Mouse (Mus musculus): ENCODE results near the gene 4930544D05Rik. TPM values are rescaled to one million over a fixed set of nuclear protein-coding genes. Genes with fewer than 3 reads are reported as not detected.
A peak's percentile ranks its signal among the peaks of the same experiment; 100 is the strongest.
"Not testable (repeated sequence)": the region's sequence is repeated elsewhere in the genome, so short reads cannot be mapped to it uniquely, and the experiment has no call there.

The 4930544D05Rik gene
- 0.45 and 0.53 TPM in 2 replicates for total RNA-seq (2012; rRNA removed)

DNA sequence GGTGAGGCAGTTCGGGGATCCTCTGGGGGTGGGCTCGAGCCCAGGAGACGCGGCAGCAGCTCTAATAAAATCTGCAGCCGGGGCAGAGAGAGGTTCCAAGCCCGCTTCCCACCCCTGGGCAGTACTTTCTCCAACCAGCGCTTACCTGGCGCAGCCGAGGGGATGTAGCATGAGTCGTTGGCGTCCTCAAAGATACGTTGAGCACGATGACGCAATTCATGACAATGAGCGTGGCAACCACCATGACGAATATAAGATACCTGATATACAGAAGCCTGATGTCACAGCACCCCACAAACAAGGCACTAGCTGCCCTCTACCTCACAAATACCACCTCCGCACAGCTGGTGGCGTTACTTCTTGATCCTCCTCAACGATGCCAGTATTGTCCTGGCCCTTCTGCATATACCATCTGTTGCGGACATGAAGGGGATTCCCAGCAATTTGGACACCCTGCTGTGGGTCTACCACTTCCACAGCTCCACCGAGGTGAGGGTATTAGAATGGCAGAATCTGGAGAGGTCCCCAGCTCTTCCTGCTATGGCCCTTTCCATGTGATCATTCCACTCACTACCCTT lies at the start of gene 4930544D05Rik:
Gene 4930544D05Rik, plus strand, starts transcription at position 333 of the 578 bp plus-strand sequence.
- no peak for TF ChIP-seq ZNF384 (IDR thresholded peaks at IDR 0.05; ENCODE audit: low read depth, low read length)
- no peak for TF ChIP-seq ZC3H11A (IDR thresholded peaks at IDR 0.05; ENCODE audit: borderline replicate concordance, low read depth, low read length)
- TF ChIP-seq HCFC1 (IDR thresholded peaks at IDR 0.05; ENCODE audit: borderline replicate concordance, insufficient read depth, low read length), result no peak
- TF ChIP-seq MAFK (IDR thresholded peaks at IDR 0.05; ENCODE audit: insufficient read depth, low read depth, low read length), result no peak
- no peak for TF ChIP-seq CHD2 (IDR thresholded peaks at IDR 0.05; ENCODE audit: low read depth, low read length)
- peak within 1 kb of the TSS; percentile 57 to 81 for H3K4me3 ChIP-seq (ENCODE audit: insufficient read depth in 1 of 2, low read depth in 1 of 2, low read length in 2 of 2, poor library complexity in 1 of 2, severe bottlenecking in 1 of 2)
- peaks cover 19% of the 10 kb centered on the region for H3K36me3 ChIP-seq (ENCODE audit: control insufficient read depth, insufficient read depth, low read length, poor library complexity, severe bottlenecking)
- peak within 1 kb of the TSS; percentile 50 for H3K9ac ChIP-seq (ENCODE audit: insufficient read depth, low read depth, low read length, poor library complexity, severe bottlenecking)
- in situ Hi-C loops (cut with MboI; ENCODE audit: low sequenced_read_pairs in 2 of 2, unreplicated experiment in 2 of 2), result loop anchor here in 1 of 2 experiments (5.0 kb wide), 1 partner anchor 88 kb away; the partner anchor contains the start of gene Psmb6
- DNase-seq (ENCODE audit: low read depth, low spot score), result no peak
- peaks cover 0 to 6% of the 10 kb centered on the region in 2 experiments; a peak in 1 of 4 replicates for H3K4me1 ChIP-seq (ENCODE audit: control insufficient read depth in 2 of 2, insufficient read depth in 2 of 2, low read length in 2 of 2, poor library complexity in 1 of 2)
- no peaks in the 10 kb centered on the region for H3K9me3 ChIP-seq (ENCODE audit: control insufficient read depth, insufficient read depth, low read depth, low read length)
- H3K27ac ChIP-seq (ENCODE audit: insufficient read depth, low read depth, low read length, poor library complexity, severe bottlenecking), result no peak within 1 kb of the TSS

DNA sequence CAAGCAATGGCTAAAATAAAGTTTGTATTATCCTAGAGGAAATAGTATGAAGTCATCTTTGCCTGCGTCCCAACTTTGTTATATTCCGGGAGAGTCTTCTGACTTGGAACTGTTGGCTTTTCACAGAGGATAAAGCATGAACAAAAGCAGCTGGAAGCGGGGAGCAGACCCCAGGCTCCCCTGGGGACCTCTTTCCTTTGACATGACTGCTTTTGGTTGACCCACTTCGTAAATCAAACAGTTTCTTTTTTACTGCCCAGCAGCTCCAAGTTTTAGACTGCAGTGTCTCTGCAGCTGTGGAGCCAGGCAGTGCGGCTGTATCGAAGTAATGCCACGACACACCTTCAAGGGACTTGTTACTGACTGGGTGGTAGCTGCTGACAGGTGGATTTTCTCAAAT lies 49.1 kb upstream of the 4930544D05Rik start:
- Histone ChIP-seq H3K4me3 (ENCODE audit: insufficient read depth in 1 of 2, low read depth in 1 of 2, low read length in 2 of 2, poor library complexity in 1 of 2, severe bottlenecking in 1 of 2) (no peak overlapping the region), H3K9me3 (ENCODE audit: control insufficient read depth, insufficient read depth, low read depth, low read length) (no peaks in the 10 kb centered on the region), H3K9ac (ENCODE audit: insufficient read depth, low read depth, low read length, poor library complexity, severe bottlenecking) (no peak overlapping the region), H3K27ac (ENCODE audit: insufficient read depth, low read depth, low read length, poor library complexity, severe bottlenecking) (no peak overlapping the region), H3K36me3 (ENCODE audit: control insufficient read depth, insufficient read depth, low read length, poor library complexity, severe bottlenecking) (no peaks in the 10 kb centered on the region), H3K4me1 (ENCODE audit: control insufficient read depth in 2 of 2, insufficient read depth in 2 of 2, low read length in 2 of 2, poor library complexity in 1 of 2) (peaks cover 0 to 4% of the 10 kb centered on the region in 2 experiments; a peak in 2 of 4 replicates)
- TF ChIP-seq ZC3H11A (IDR thresholded peaks at IDR 0.05; ENCODE audit: borderline replicate concordance, low read depth, low read length), result no peak
- in situ Hi-C loops (cut with MboI; ENCODE audit: low sequenced_read_pairs in 2 of 2, unreplicated experiment in 2 of 2), result no loop called here
- DNase-seq (ENCODE audit: low read depth, low spot score), result no peak

DNA sequence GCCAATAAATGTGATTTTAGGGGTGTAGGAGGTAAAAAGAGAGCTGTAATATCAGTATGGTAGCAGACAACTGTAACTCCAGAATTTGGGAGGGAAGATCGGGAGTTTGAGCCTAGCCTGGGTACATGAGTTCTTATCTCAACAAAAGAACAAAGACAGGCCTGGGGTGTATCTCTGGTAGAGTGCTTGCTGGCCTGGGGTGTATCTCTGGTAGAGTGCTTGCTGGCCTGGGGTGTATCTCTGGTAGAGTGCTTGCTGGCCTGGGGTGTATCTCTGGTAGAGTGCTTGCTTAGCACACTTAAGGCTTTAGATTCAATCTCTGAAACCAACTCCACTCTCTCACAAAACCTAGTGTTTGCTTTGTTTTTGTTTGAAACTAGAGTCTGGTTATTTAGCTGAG lies 45.0 kb upstream of the 4930544D05Rik start:
- H3K9me3 ChIP-seq (ENCODE audit: control insufficient read depth, insufficient read depth, low read depth, low read length); H3K4me3 ChIP-seq (ENCODE audit: insufficient read depth in 1 of 2, low read depth in 1 of 2, low read length in 2 of 2, poor library complexity in 1 of 2, severe bottlenecking in 1 of 2); H3K27ac ChIP-seq (ENCODE audit: insufficient read depth, low read depth, low read length, poor library complexity, severe bottlenecking); DNase-seq (ENCODE audit: low read depth, low spot score); H3K36me3 ChIP-seq (ENCODE audit: control insufficient read depth, insufficient read depth, low read length, poor library complexity, severe bottlenecking); in situ Hi-C loops (cut with MboI; ENCODE audit: low sequenced_read_pairs in 2 of 2, unreplicated experiment in 2 of 2); H3K9ac ChIP-seq (ENCODE audit: insufficient read depth, low read depth, low read length, poor library complexity, severe bottlenecking): not testable (repeated sequence)
- H3K4me1 ChIP-seq (ENCODE audit: control insufficient read depth in 2 of 2, insufficient read depth in 2 of 2, low read length in 2 of 2, poor library complexity in 1 of 2), result peaks cover 2 to 12% of the 10 kb centered on the region in 2 experiments; a peak in 2 of 4 replicates

DNA sequence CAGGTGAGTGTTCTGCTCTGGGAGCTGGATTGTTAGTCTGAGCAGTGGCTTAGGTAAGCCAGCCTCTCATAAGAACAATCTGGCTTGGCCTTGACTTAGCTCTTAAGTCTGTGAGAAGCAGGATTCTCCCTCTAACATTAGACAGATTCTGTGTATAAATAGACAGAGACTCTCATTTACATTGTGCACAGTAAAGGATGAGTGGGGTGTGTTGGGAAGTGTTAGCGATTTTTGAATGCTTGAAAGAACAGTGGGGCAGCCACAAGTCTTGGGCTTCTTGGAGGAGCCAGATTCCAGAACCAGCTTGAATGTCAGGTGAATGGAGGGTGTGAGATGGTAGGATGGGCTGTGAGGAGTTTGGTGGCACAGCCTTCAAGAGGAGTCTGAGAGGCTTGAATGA lies 44.0 kb upstream of the 4930544D05Rik start:
- no peaks in the 10 kb centered on the region for H3K9me3 ChIP-seq (ENCODE audit: control insufficient read depth, insufficient read depth, low read depth, low read length)
- TF ChIP-seq HCFC1 (IDR thresholded peaks at IDR 0.05; ENCODE audit: borderline replicate concordance, insufficient read depth, low read length) (no peak), MAFK (IDR thresholded peaks at IDR 0.05; ENCODE audit: insufficient read depth, low read depth, low read length) (no peak), ZNF384 (IDR thresholded peaks at IDR 0.05; ENCODE audit: low read depth, low read length) (no peak), ZC3H11A (IDR thresholded peaks at IDR 0.05; ENCODE audit: borderline replicate concordance, low read depth, low read length) (no peak), CHD2 (IDR thresholded peaks at IDR 0.05; ENCODE audit: low read depth, low read length) (no peak)
- in situ Hi-C loops (cut with MboI; ENCODE audit: low sequenced_read_pairs in 2 of 2, unreplicated experiment in 2 of 2), result no loop called here
- H3K36me3 ChIP-seq (ENCODE audit: control insufficient read depth, insufficient read depth, low read length, poor library complexity, severe bottlenecking), result no peaks in the 10 kb centered on the region
- no peak for DNase-seq (ENCODE audit: low read depth, low spot score)
- no peak overlapping the region for H3K27ac ChIP-seq (ENCODE audit: insufficient read depth, low read depth, low read length, poor library complexity, severe bottlenecking)
- no peak overlapping the region for H3K9ac ChIP-seq (ENCODE audit: insufficient read depth, low read depth, low read length, poor library complexity, severe bottlenecking)
- H3K4me3 ChIP-seq (ENCODE audit: insufficient read depth in 1 of 2, low read depth in 1 of 2, low read length in 2 of 2, poor library complexity in 1 of 2, severe bottlenecking in 1 of 2), result no peak overlapping the region
- H3K4me1 ChIP-seq (ENCODE audit: control insufficient read depth in 2 of 2, insufficient read depth in 2 of 2, low read length in 2 of 2, poor library complexity in 1 of 2), result peaks cover 3 to 16% of the 10 kb centered on the region in 2 experiments; a peak in 3 of 4 replicates

DNA sequence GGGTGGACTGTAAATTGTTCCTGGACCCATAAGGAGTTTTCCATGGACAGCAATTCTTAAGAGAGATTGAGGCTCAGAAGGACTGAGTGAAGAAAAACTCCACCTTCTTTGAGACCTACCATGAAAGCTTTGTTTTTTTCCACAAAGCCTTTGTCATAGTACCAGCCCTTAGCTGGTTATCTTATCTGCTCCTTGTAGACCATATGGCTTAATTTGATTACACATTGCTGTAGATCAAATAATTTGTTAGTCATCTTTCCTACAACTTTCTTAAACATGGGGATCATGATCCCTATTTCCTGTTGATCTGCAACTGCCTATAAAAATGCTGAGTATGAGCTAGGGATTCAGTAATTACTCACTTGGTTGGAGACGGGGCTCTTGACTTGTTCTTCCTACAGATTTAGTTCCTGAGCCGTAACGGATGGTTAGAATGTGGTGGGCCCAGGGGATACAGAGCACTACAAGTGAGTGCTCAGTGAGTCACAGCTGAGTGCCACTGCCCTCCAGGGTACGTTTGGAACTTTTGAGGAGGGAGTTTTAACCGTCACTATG lies 43.2 kb upstream of the 4930544D05Rik start:
- no peak overlapping the region for H3K27ac ChIP-seq (ENCODE audit: insufficient read depth, low read depth, low read length, poor library complexity, severe bottlenecking)

More for the DNA sequence above, 43.2 kb upstream of the 4930544D05Rik start:
- H3K9ac ChIP-seq (ENCODE audit: insufficient read depth, low read depth, low read length, poor library complexity, severe bottlenecking), result no peak overlapping the region
- DNase-seq (ENCODE audit: low read depth, low spot score), result no peak
- H3K4me1 ChIP-seq (ENCODE audit: control insufficient read depth in 2 of 2, insufficient read depth in 2 of 2, low read length in 2 of 2, poor library complexity in 1 of 2), result peaks cover 7 to 22% of the 10 kb centered on the region in 2 experiments
- H3K9me3 ChIP-seq (ENCODE audit: control insufficient read depth, insufficient read depth, low read depth, low read length), result no peaks in the 10 kb centered on the region
- TF ChIP-seq CHD2 (IDR thresholded peaks at IDR 0.05; ENCODE audit: low read depth, low read length) (no peak), HCFC1 (IDR thresholded peaks at IDR 0.05; ENCODE audit: borderline replicate concordance, insufficient read depth, low read length) (no peak), ZNF384 (IDR thresholded peaks at IDR 0.05; ENCODE audit: low read depth, low read length) (no peak), MAFK (IDR thresholded peaks at IDR 0.05; ENCODE audit: insufficient read depth, low read depth, low read length) (no peak), ZC3H11A (IDR thresholded peaks at IDR 0.05; ENCODE audit: borderline replicate concordance, low read depth, low read length) (no peak)
- no peak overlapping the region for H3K4me3 ChIP-seq (ENCODE audit: insufficient read depth in 1 of 2, low read depth in 1 of 2, low read length in 2 of 2, poor library complexity in 1 of 2, severe bottlenecking in 1 of 2)
- in situ Hi-C loops (cut with MboI; ENCODE audit: low sequenced_read_pairs in 2 of 2, unreplicated experiment in 2 of 2), result no loop called here
- H3K36me3 ChIP-seq (ENCODE audit: control insufficient read depth, insufficient read depth, low read length, poor library complexity, severe bottlenecking), result no peaks in the 10 kb centered on the region

Data from ES-E14 (cell line).